Mouse (Mus musculus) liver, adult 2 months (tissue): ENCODE results near the gene Sipa1l2. TPM values are rescaled to one million over a fixed set of nuclear protein-coding genes. Genes with fewer than 3 reads are reported as not detected.

Source experiments
- DNase-seq: peaks from one replicate; pipeline ENCODE4 v3.0.0-alpha.2; 2011; ENCODE audit warnings: low read depth, low spot score; ENCODE audit errors: extremely low read depth
- H3K27ac ChIP-seq: fragments of 200-500 bp; replicated peaks from 2 replicates; pipeline ENCODE4 v1.5.1; 2012; ENCODE audit warnings: low read depth, mild to moderate bottlenecking, control low read depth, inconsistent platforms, low read length; ENCODE audit not compliant: insufficient read depth
- H3K27me3 ChIP-seq: fragments of 200-500 bp; 2 replicates; pipeline ENCODE4 v1.6.1; 2012; ENCODE audit warnings: mild to moderate bottlenecking, moderate library complexity, low read length, inconsistent platforms; ENCODE audit not compliant: control insufficient read depth, insufficient read depth
- H3K36me3 ChIP-seq: fragments of 200-500 bp; 2 replicates; pipeline ENCODE4 v1.6.1; 2012; ENCODE audit warnings: low read length, inconsistent platforms; ENCODE audit not compliant: control insufficient read depth, insufficient read depth
- H3K4me1 ChIP-seq: fragments of 200-500 bp; 2 replicates; pipeline ENCODE4 v1.6.1; 2011; ENCODE audit warnings: low read length; ENCODE audit not compliant: control insufficient read depth, insufficient read depth
- H3K4me3 ChIP-seq: fragments of 200-500 bp; 2 replicates; pipeline ENCODE4 v1.5.1; 2011; ENCODE audit warnings: low read depth, mild to moderate bottlenecking, control low read depth, low read length, moderate library complexity; ENCODE audit not compliant: insufficient read depth
- H3K79me2 ChIP-seq: fragments of 200-500 bp; 2 replicates; pipeline ENCODE4 v1.6.1; 2012; ENCODE audit warnings: inconsistent platforms, mild to moderate bottlenecking, low read length, moderate library complexity; ENCODE audit not compliant: control insufficient read depth, insufficient read depth
- H3K9ac ChIP-seq: fragments of 200-500 bp; 2 replicates; pipeline ENCODE4 v1.6.1; 2012; ENCODE audit warnings: low read depth, mild to moderate bottlenecking, control low read depth, inconsistent platforms, low read length
- CTCF ChIP-seq: fragments of 200-500 bp; IDR thresholded peaks from 2 replicates; pipeline ENCODE4 v1.5.1; 2011; ENCODE audit warnings: low read depth, low read length, control low read depth
- POLR2A ChIP-seq: fragments of 200-500 bp; IDR thresholded peaks from 2 replicates; pipeline ENCODE4 v1.6.1; 2011; ENCODE audit warnings: low read length, control low read depth; ENCODE audit not compliant: insufficient read depth; ENCODE audit errors: extremely low read depth
- WGBS: fragments of 180-500 bp; shearing (Covaris S2); methylation state at CpG from one replicate; pipeline ENCODE4 v1.1.7; 2018; 5-methylcytosine and 5-hydroxymethylcytosine counted together
- polyA plus RNA-seq: library from polyadenylated mRNA; depleted of rRNA; stranded (reverse); fragments of >200 nt; gene quantifications from 2 replicates; pipeline ENCODE4 v1.2.3, GENCODE M21; 2012; rRNA removed
- total RNA-seq: library from RNA; depleted of rRNA; stranded (reverse); fragments of >200 nt; gene quantifications from 2 replicates; pipeline ENCODE4 v1.2.3, GENCODE M21; 2014; rRNA removed

Sipa1l2 gene
- total RNA-seq: 2.5 and 3.6 TPM in 2 replicates
- polyA plus RNA-seq: 1.5 TPM in 2 replicates

DNA sequence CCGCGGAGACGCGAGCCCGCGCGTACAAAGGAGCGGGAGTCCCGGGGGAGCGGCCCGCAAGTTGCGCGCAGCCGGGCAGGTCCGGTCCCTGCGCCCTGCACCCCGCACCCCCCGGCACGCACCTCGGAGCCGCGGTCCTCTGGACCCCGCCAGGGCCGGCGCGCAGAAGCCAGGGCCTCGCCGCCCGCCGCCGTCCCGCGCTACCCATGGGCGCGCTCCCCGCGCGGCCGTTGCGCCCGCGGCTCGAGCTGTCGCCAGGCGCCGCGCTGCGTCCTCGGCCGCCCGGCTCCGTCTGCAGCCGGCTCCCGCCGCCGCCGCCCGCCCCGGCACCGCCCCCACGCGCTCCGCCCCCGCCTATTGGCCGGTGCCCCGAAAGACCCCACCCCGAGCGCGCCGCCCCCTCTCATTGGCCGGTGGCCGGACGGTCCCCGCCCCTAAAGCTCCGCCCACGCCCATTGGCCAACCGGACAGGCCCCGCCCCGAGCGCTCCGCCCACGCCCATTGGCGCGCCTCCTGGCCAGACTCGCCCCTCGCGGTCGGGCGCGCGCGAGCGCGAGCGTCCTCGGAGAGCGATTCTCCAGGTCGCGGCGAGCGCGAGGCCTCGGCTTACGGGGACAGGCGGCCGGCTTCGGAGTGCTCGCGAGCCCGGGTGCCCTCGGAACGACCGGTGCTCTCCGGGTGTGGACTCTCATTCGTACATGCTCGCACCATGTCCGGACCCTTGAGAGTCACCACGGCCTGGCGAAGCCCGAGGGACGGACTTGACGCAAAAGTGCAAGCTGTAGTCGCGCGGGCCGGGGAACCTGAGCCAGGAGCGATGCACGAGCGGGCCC lies at the start of gene Sipa1l2:
TSS of gene Sipa1l2 (minus strand) at position 276 of the 833 bp plus-strand sequence.
- Histone ChIP-seq H3K36me3 (no peaks in the 10 kb centered on the region), H3K4me1 (peaks cover 16% of the 10 kb centered on the region), H3K9ac (peak within 1 kb of the TSS; percentile 94), H3K27me3 (no peaks in the 10 kb centered on the region), H3K79me2 (peaks cover 3% of the 10 kb centered on the region; the same call in 1 of the 2 replicates), H3K4me3 (peak within 1 kb of the TSS; percentile 81), H3K27ac (peak within 1 kb of the TSS; percentile 89)
- under 1% methylated on average over 124 of the region's 129 CpGs for WGBS
- TF ChIP-seq POLR2A: peak; percentile 71
- TF ChIP-seq CTCF: no peak
- DNase-seq: peak; percentile 66

DNA sequence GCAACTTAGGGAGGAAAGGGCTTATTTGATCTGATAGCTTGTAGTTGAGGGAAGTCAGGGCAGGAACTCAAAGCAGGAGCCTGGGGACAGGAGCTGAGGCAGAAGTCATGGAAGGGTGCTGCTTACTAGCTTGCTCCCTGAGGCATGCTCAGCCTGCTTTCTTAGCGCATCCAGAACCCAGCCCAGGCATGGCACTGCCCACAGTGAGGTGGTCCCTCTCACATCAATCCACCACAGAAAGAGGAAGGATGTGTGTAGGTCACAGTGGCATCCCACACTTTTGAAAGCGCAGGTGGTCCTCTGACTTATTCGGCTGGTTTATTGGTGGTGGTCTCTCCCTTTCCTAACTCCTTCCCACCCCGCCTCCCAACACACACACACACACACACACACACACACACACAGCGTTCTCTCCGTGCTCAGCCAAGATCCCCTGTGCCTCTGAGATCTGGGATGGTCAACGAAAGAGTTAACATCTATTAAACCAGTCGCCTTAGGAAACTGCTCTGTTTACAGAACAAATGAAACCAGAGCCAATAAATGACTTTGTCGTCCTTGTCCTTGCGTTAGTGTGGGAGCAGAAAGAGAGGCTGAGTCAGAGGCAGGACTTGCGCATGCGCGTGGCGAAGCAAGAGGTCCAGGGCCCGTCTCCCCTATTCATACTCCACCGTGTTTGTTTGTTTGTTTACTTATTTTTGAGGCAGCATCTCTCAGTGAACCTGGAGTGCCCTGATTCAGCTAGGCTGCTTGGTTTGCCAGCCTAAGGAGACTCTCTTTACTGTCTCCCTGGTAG lies 49.1 kb upstream of the Sipa1l2 start:
- TF ChIP-seq CTCF (no peak), POLR2A (no peak)
- Histone ChIP-seq H3K4me1 (no peaks in the 10 kb centered on the region), H3K27me3 (no peaks in the 10 kb centered on the region), H3K9ac (no peak overlapping the region), H3K36me3 (no peaks in the 10 kb centered on the region), H3K4me3 (no peak overlapping the region), H3K79me2 (no peaks in the 10 kb centered on the region), H3K27ac (no peak overlapping the region)
- DNase-seq: peak; percentile 14
- 45% methylated on average over 16 of the region's 16 CpGs for WGBS

DNA sequence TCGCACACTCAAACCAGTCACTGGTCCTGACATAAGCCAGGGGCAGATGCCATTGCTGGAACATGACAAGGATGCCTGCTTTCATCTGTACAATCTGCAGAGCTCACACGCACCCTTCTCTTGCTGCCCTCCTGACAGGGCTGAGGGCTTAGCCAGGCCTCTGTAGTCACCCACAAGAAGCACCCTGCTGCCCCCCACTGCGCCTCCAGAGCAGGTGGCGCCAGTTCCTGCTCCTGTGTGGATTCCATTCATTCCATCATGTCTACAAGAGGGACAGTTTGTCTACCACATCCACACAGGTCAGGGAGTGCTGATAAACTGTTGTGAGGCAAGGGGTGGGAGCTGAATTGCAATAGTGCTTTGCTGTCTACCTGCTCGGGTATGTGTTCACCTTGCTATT lies 47.3 kb upstream of the Sipa1l2 start:
- no peaks in the 10 kb centered on the region for H3K36me3 ChIP-seq
- H3K27me3 ChIP-seq: no peaks in the 10 kb centered on the region
- DNase-seq: no peak
- 87% methylated on average over 5 of the region's 5 CpGs for WGBS
- H3K27ac ChIP-seq: no peak overlapping the region
- no peaks in the 10 kb centered on the region for H3K4me1 ChIP-seq
- no peak overlapping the region for H3K9ac ChIP-seq
- H3K4me3 ChIP-seq: no peak overlapping the region
- no peak for TF ChIP-seq CTCF
- TF ChIP-seq POLR2A: no peak
- H3K79me2 ChIP-seq: no peaks in the 10 kb centered on the region

DNA sequence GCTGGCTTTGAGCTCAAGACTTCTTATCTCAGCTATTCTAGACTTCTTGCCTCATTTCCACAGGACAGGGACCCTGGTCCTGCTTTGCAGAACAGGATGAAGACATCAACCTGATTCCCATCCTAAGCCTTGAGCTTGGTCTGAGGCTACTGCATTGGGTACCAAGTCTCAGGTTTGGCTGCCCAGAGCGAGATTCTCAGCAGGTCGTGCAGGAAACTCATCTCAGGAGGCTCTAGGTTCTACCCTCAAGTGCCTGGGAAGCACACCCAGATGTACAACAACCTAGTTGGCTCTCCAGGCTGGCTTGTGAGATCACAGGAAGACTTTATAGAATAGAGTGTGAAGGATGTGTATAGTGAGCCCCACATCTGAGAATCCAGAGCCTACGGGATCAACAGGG lies 46.4 kb upstream of the Sipa1l2 start:
- TF ChIP-seq CTCF (no peak), POLR2A (no peak)
- Histone ChIP-seq H3K27me3 (no peaks in the 10 kb centered on the region), H3K27ac (no peak overlapping the region), H3K4me1 (no peaks in the 10 kb centered on the region), H3K36me3 (no peaks in the 10 kb centered on the region), H3K79me2 (no peaks in the 10 kb centered on the region), H3K4me3 (no peak overlapping the region), H3K9ac (no peak overlapping the region)
- DNase-seq: no peak
- WGBS: 85% methylated on average over 3 of the region's 3 CpGs

DNA sequence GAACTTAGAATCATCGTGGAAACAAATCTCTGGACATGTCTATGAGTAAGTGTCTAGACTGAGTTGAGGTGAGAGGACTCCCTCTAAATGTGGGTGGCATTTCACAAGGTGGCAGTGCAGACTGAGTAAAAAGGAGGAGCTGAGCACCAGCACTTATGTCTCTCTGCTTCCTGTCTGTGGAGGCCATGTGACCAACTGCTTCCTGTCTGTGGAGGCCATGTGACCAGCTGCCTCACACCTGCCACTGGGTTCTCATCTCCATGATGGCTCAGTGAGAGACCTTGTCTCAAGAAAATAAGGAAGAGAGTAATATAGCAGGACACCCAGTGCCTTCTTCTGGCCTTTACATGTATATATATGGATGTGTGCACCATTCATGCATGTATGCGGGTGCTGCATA lies 43.9 kb upstream of the Sipa1l2 start:
- DNase-seq: no peak
- Histone ChIP-seq H3K27me3 (no peaks in the 10 kb centered on the region), H3K4me3 (no peak overlapping the region), H3K36me3 (no peaks in the 10 kb centered on the region), H3K4me1 (no peaks in the 10 kb centered on the region), H3K79me2 (no peaks in the 10 kb centered on the region), H3K27ac (no peak overlapping the region), H3K9ac (no peak overlapping the region)
- TF ChIP-seq POLR2A: no peak
- no peak for TF ChIP-seq CTCF
- WGBS: 99% methylated on average over 2 of the region's 2 CpGs
